Comparison of ENCODE assay signal across 27 mouse cellular contexts in the genomic region with DNA sequence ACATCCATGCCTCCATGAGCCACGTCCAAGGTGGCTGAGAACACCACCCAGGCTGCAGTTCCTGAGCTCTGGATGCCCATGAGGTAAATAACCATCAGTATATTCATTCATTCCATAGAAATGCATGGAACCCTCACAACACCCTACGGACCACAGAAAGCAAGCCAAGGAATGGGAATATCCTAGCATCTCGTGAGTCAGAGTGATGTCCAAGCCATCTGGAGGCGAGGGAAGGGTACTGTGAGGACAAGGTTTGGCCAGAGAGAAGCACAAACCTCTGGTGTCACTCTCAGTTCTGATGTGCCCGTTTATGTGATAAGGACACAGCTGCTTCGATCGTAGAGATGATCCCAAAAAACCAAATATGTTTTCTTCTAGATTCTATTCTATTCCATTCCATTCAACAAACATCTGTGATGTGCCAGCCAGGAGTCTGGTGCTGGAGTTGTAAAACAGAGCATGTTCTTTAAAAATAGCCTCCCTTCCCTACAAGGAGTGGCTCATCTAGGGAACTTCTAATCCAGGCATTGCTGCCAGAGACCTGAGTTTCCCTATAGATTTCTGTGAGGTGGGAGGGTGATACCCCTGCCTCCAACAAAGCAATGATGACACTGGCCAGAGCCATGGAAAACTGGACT. TPM values are rescaled to one million over a fixed set of nuclear protein-coding genes. Genes with fewer than 3 reads are reported as not detected.
A peak's percentile ranks its signal among the peaks of the same experiment; 100 is the strongest.
DNase-seq lines count a peak whose midpoint lies in the region; ATAC-seq and TF ChIP-seq lines count a peak whose summit lies in the region.
"Had no signal": no experiment of that assay in that cellular context is flagged by ENCODE, and none has a peak within 500 bp of the region (broad histone marks: within the 10 kb centered on the region; RNA-seq: fewer than 3 reads in every experiment).

No protein-coding gene starts in this region.

- H3K36me3 ChIP-seq in heart, embryonic 10.5 days = no peaks in the 10 kb centered on the region
- H3K36me3 ChIP-seq in hindbrain, postnatal 0 days (ENCODE audit: insufficient read depth, low read length) = no peaks in the 10 kb centered on the region
- no peaks in the 10 kb centered on the region for H3K36me3 ChIP-seq in hindbrain, embryonic 13.5 days
- H3K36me3 ChIP-seq: embryonic facial prominence, embryonic 12.5 days; forebrain, embryonic 12.5 days; G1E; hindbrain, embryonic 10.5 days; hindbrain, embryonic 15.5 days had no signal

- no peaks in the 10 kb centered on the region for H3K27me3 ChIP-seq in heart, embryonic 10.5 days (ENCODE audit: insufficient read depth, poor library complexity, severe bottlenecking)
- H3K27me3 ChIP-seq in hindbrain, postnatal 0 days (ENCODE audit: insufficient read depth, low read length) = no peaks in the 10 kb centered on the region
- H3K27me3 ChIP-seq in hindbrain, embryonic 13.5 days = peaks cover 4% of the 10 kb centered on the region; the same call in 1 of the 2 replicates
- H3K27me3 ChIP-seq: embryonic facial prominence, embryonic 12.5 days; forebrain, embryonic 12.5 days; hindbrain, embryonic 15.5 days had no signal

- peak overlapping the region; percentile 57; the same call in 1 of the 2 replicates for H3K27ac ChIP-seq in heart, embryonic 10.5 days
- H3K27ac ChIP-seq in hindbrain, postnatal 0 days = no peak overlapping the region
- no peak overlapping the region for H3K27ac ChIP-seq in hindbrain, embryonic 13.5 days
- H3K27ac ChIP-seq in embryonic fibroblast, embryonic 13.5 days (ENCODE audit: insufficient read depth, low read length) = peak overlapping the region; percentile 56
- H3K27ac ChIP-seq: embryonic facial prominence, embryonic 12.5 days; forebrain, embryonic 12.5 days; heart, adult 2 months; hindbrain, embryonic 10.5 days; hindbrain, embryonic 15.5 days had no signal

- no peaks in the 10 kb centered on the region for H3K9me3 ChIP-seq in heart, embryonic 10.5 days
- H3K9me3 ChIP-seq in hindbrain, postnatal 0 days (ENCODE audit: low read length) = no peaks in the 10 kb centered on the region
- H3K9me3 ChIP-seq in hindbrain, embryonic 13.5 days = no peaks in the 10 kb centered on the region
- H3K9me3 ChIP-seq: embryonic facial prominence, embryonic 12.5 days; forebrain, embryonic 12.5 days; G1E; hindbrain, embryonic 10.5 days; hindbrain, embryonic 15.5 days had no signal

- no peak overlapping the region for H3K4me3 ChIP-seq in heart, embryonic 10.5 days
- no peak overlapping the region for H3K4me3 ChIP-seq in hindbrain, postnatal 0 days (ENCODE audit: low read length)
- H3K4me3 ChIP-seq in hindbrain, embryonic 13.5 days = no peak overlapping the region
- no peak overlapping the region for H3K4me3 ChIP-seq in embryonic fibroblast, embryonic 13.5 days (ENCODE audit: insufficient read depth, low read length)
- H3K4me3 ChIP-seq: embryonic facial prominence, embryonic 12.5 days; forebrain, embryonic 12.5 days; heart, adult 2 months; hindbrain, embryonic 10.5 days; hindbrain, embryonic 15.5 days had no signal

- intact Hi-C loops in heart, postnatal 10 days (cut with DNase I) = no loop called here

- H3K4me2 ChIP-seq in hindbrain, postnatal 0 days (ENCODE audit: low read depth, low read length) = no peak overlapping the region
- H3K4me2 ChIP-seq in hindbrain, embryonic 13.5 days = no peak overlapping the region
- H3K4me2 ChIP-seq: embryonic facial prominence, embryonic 12.5 days; forebrain, embryonic 12.5 days; hindbrain, embryonic 15.5 days had no signal

- H3K9ac ChIP-seq in hindbrain, postnatal 0 days (replicated peaks; ENCODE audit: low read length) = no peak overlapping the region
- H3K9ac ChIP-seq in hindbrain, embryonic 13.5 days = no peak overlapping the region
- H3K9ac ChIP-seq: embryonic facial prominence, embryonic 12.5 days; forebrain, embryonic 12.5 days; hindbrain, embryonic 15.5 days had no signal

- no peak for ATAC-seq in hindbrain, postnatal 0 days
- ATAC-seq in hindbrain, embryonic 13.5 days (ENCODE audit: low FRiP score) = no peak
- ATAC-seq: CD4-positive, CD25-positive, alpha-beta regulatory T cell, adult 4 months; forebrain, embryonic 16.5 days; inflammation-experienced regulatory T-cells, adult 6 months; intestine, postnatal 0 days had no signal

- TF ChIP-seq POLR2A in embryonic fibroblast, embryonic 13.5 days (IDR thresholded peaks at IDR 0.05; ENCODE audit: low read depth, low read length) = no peak

- TF ChIP-seq CTCF in hindbrain, postnatal 0 days (IDR thresholded peaks at IDR 0.05; ENCODE audit: low read depth) = 0 out of 2 replicates have a peak, but pooled peaks have one; percentile 6
- TF ChIP-seq CTCF in embryonic fibroblast, embryonic 13.5 days (IDR thresholded peaks at IDR 0.05; ENCODE audit: borderline replicate concordance, insufficient read depth, low read length) = no peak

- peaks cover 39% of the 10 kb centered on the region for H3K4me1 ChIP-seq in heart, embryonic 10.5 days
- no peaks in the 10 kb centered on the region for H3K4me1 ChIP-seq in hindbrain, postnatal 0 days (ENCODE audit: insufficient read depth, low read length)
- peaks cover 15% of the 10 kb centered on the region for H3K4me1 ChIP-seq in hindbrain, embryonic 13.5 days (replicated peaks)
- H3K4me1 ChIP-seq in embryonic fibroblast, embryonic 13.5 days (ENCODE audit: control insufficient read depth, insufficient read depth, low read length) = peaks cover 10% of the 10 kb centered on the region
- H3K4me1 ChIP-seq: embryonic facial prominence, embryonic 12.5 days; hindbrain, embryonic 10.5 days had no signal

- 74% methylated on average over 7 of the region's 7 CpGs for WGBS in heart, embryonic 10.5 days
- 91% methylated on average over 7 of the region's 7 CpGs for WGBS in hindbrain, postnatal 0 days
- 93% methylated on average over 7 of the region's 7 CpGs for WGBS in hindbrain, embryonic 13.5 days

- no peak for DNase-seq in heart, embryonic 10.5 days (ENCODE audit: low spot score)
- no peak for DNase-seq in heart, postnatal 10 days
- no peak for DNase-seq in hindbrain, postnatal 0 days (ENCODE audit: low spot score)
- DNase-seq in left cerebral cortex, adult 9 months (ENCODE audit: low spot score in 2 of 2) = no peak
- DNase-seq: adrenal gland, postnatal 10 days; B cell, adult 2 months; cerebellum, adult 11-12 months; cerebellum, adult 9-10 months; cerebellum, postnatal 25 days; kidney, adult 9 months had no signal

RNA-seq across cellular contexts. Expression of gene F3, which starts 12.3 kb away (rescaled TPM):
- 9.2 TPM in 2 replicates for polyA plus RNA-seq in heart, embryonic 10.5 days (2016; fragmentation: Nextera tagmentation; extraction: Ambion mirVana)
- total RNA-seq in heart, postnatal 10 days (2021) = 10 to 100 TPM; 15.0 to 16.6 TPM
- 12.0 and 16.1 TPM in 2 replicates for total RNA-seq in hindbrain, postnatal 0 days (2014; rRNA removed)
- polyA plus RNA-seq in hindbrain, postnatal 0 days (2015; fragmentation: Nextera tagmentation; extraction: Ambion mirVana) = 15.2 and 18.9 TPM in 2 replicates
- polyA plus RNA-seq in hindbrain, embryonic 13.5 days (2015; fragmentation: Nextera tagmentation; extraction: Ambion mirVana) = 5.6 and 5.8 TPM in 2 replicates
- polyA plus RNA-seq in embryonic fibroblast, embryonic 13.5 days (2011; ENCODE audit: insufficient read length, low read depth, missing spikeins) = 168 and 276 TPM in 2 replicates
- total RNA-seq: G1E had no signal
- polyA plus RNA-seq: CD4-positive, CD25-positive, alpha-beta regulatory T cell, adult 4 months; G1E had no signal

RNA-seq across cellular contexts. Expression of gene 4930432M17Rik, which starts 40.5 kb away (rescaled TPM):
- polyA plus RNA-seq in heart, embryonic 10.5 days (2016; fragmentation: Nextera tagmentation; extraction: Ambion mirVana) = not detected in 2 replicates
- not detected for total RNA-seq in heart, postnatal 10 days (2021)
- not detected in 2 replicates for total RNA-seq in hindbrain, postnatal 0 days (2014; rRNA removed)
- polyA plus RNA-seq in hindbrain, postnatal 0 days (2015; fragmentation: Nextera tagmentation; extraction: Ambion mirVana) = not detected in 2 replicates
- polyA plus RNA-seq in hindbrain, embryonic 13.5 days (2015; fragmentation: Nextera tagmentation; extraction: Ambion mirVana) = not detected in 2 replicates
- polyA plus RNA-seq in embryonic fibroblast, embryonic 13.5 days (2011; ENCODE audit: insufficient read length, low read depth, missing spikeins) = not detected in 2 replicates
- total RNA-seq: adrenal gland, postnatal 10 days; adrenal gland, postnatal 4 days; gastrocnemius, adult 8-10 months; gastrocnemius, postnatal 4 days; heart, adult 2 months had no signal
- polyA plus RNA-seq: CD4-positive, CD25-positive, alpha-beta regulatory T cell, adult 4 months; cortical plate, adult 2 months; embryonic facial prominence, embryonic 12.5 days; forebrain, embryonic 12.5 days; forebrain, embryonic 16.5 days; G1E; heart, adult 2 months; heart, postnatal 0 days; hindbrain, embryonic 10.5 days; hindbrain, embryonic 15.5 days; inflammation-experienced regulatory T-cells, adult 6 months; intestine, postnatal 0 days had no signal

Comparison
In these comparisons a context has a peak if more than half of its experiments do, and no peak if none do; other contexts are left out.
1. H3K27ac ChIP-seq: peak in heart, embryonic 10.5 days (single experiment) and embryonic fibroblast, embryonic 13.5 days (single experiment); none in hindbrain, postnatal 0 days (single experiment) and hindbrain, embryonic 13.5 days (single experiment).